Mouse (Mus musculus) heart, embryonic 15.5 days (tissue): ENCODE data around the gene Erc2. TPM values are rescaled to one million over a fixed set of nuclear protein-coding genes. Genes with fewer than 3 reads are reported as not detected.

Experiments used
- ATAC-seq: fragments of 200-750 bp; cut with Nextera tagmentation; replicated peaks from 2 replicates; pipeline ENCODE4 v1.8.0; 2017; ENCODE audit warnings: low read depth, moderate TSS enrichment; ENCODE audit not compliant: insufficient number of reproducible peaks, insufficient read depth, low FRiP score
- H3K27ac ChIP-seq: fragments of 300-500 bp; sonication (generic); 2 replicates; pipeline ENCODE4 v1.5.1; 2015; ENCODE audit warnings: mild to moderate bottlenecking, inconsistent platforms
- H3K27me3 ChIP-seq: fragments of 300-500 bp; sonication (generic); 2 replicates; pipeline ENCODE4 v1.6.1; 2015; ENCODE audit warnings: inconsistent platforms
- H3K36me3 ChIP-seq: fragments of 300-500 bp; sonication (generic); 2 replicates; pipeline ENCODE4 v1.6.1; 2015; ENCODE audit warnings: mild to moderate bottlenecking, inconsistent platforms
- H3K4me1 ChIP-seq: fragments of 300-500 bp; sonication (generic); replicated peaks from 2 replicates; pipeline ENCODE4 v1.6.1; 2015; ENCODE audit warnings: inconsistent platforms
- H3K4me2 ChIP-seq: fragments of 300-500 bp; sonication (generic); 2 replicates; pipeline ENCODE4 v1.6.1; 2015; ENCODE audit warnings: inconsistent platforms, mild to moderate bottlenecking, moderate library complexity
- H3K4me3 ChIP-seq: fragments of 300-500 bp; sonication (generic); 2 replicates; pipeline ENCODE4 v1.5.1; 2015; ENCODE audit warnings: mild to moderate bottlenecking, inconsistent platforms
- H3K9ac ChIP-seq: fragments of 300-500 bp; sonication (generic); 2 replicates; pipeline ENCODE4 v1.6.1; 2015; ENCODE audit warnings: mild to moderate bottlenecking, inconsistent platforms
- H3K9me3 ChIP-seq: fragments of 300-500 bp; sonication (generic); replicated peaks from 2 replicates; pipeline ENCODE4 v1.6.1; 2016; ENCODE audit warnings: inconsistent platforms
- WGBS: fragments of 180-500 bp; shearing (Covaris S2); methylation state at CpG from one replicate; pipeline ENCODE4 v1.1.7; 2015; ENCODE audit warnings: mixed read lengths; 5-methylcytosine and 5-hydroxymethylcytosine counted together
- polyA plus RNA-seq: library from polyadenylated mRNA; unstranded; fragments of >200 nt; fragmentation: Nextera tagmentation; extraction: Ambion mirVana; gene quantifications from 2 replicates; pipeline ENCODE4 v1.2.1, GENCODE M21; 2015

Gene Erc2
- polyA plus RNA-seq, 1 experiment from 2014 or later: 2.2 TPM

DNA sequence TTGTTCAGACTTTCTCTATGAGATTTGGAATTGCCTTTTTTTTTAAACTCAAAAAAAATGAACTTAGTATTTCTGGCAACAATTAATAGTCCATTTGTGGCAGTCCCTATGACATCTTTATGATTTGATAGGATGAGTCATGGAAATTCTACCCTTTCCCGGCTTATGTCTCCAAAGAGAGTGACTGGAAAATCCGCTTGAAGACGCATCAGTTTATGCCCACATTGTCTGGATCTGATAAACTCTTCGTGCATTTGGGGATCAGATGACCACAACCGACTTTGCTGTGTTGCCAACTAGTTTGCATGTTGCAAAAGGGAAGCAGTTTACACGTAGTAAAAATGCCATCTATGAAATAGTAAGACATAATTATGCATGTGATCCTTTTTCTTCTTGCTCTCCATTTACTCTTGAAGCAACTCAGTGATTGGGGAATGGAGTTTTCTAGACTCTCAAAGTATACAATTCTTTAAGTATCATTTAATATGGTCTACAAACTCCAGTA lies 215.4 kb downstream of the Erc2 start:
- no peaks in the 10 kb centered on the region for H3K4me1 ChIP-seq
- H3K9ac ChIP-seq: no peak overlapping the region
- H3K36me3 ChIP-seq: no peaks in the 10 kb centered on the region
- no peaks in the 10 kb centered on the region for H3K27me3 ChIP-seq
- 76% methylated on average over 6 of the region's 6 CpGs for WGBS
- no peak overlapping the region for H3K4me2 ChIP-seq
- no peak overlapping the region for H3K4me3 ChIP-seq
- no peaks in the 10 kb centered on the region for H3K9me3 ChIP-seq
- no peak overlapping the region for H3K27ac ChIP-seq
- no peak for ATAC-seq

DNA sequence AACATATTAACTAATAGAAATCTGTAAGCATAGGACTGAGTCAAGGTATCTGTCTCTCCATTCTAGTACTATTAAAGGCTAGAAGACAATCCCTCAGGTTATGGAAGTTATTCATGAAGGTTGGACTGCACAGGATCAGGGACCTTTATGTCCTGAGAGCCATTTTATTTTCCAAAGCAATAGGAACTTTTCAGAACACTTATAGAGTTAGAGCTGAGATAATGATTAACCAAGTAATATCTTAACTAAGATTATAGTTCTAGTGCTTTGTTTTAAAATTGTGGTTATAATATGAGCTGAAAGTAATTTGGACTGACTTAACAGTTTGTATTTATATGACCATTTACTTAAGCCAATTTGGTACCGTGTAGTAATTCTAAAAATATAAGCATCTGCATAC lies 217.9 kb downstream of the Erc2 start:
- Histone ChIP-seq H3K9me3 (no peaks in the 10 kb centered on the region), H3K9ac (no peak overlapping the region), H3K4me2 (no peak overlapping the region), H3K36me3 (no peaks in the 10 kb centered on the region), H3K27ac (no peak overlapping the region), H3K27me3 (no peaks in the 10 kb centered on the region), H3K4me1 (no peaks in the 10 kb centered on the region), H3K4me3 (no peak overlapping the region)
- ATAC-seq: no peak
- 77% methylated on average over 1 of the region's 1 CpGs for WGBS

DNA sequence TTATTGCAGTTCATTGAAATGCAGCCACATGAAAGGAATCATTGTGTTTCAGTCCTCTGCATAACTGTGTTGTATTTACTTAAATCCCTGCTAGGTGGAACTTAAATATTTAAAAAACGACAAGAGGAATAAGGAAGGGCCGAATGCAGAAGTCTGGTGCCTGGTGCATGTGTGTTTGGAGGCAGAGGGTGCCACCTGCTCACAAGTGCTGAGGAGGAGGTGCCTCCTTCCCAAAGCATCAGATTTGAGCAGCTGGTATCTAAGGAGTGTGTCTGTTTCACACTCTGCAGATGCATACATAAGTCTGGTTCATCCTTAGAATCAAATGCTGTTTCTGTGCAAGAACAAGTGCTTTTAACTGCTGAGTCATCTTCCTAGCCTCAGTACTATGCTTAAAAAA lies 224.6 kb downstream of the Erc2 start:
- Histone ChIP-seq H3K36me3 (no peaks in the 10 kb centered on the region), H3K27me3 (no peaks in the 10 kb centered on the region), H3K9me3 (no peaks in the 10 kb centered on the region), H3K27ac (no peak overlapping the region), H3K4me2 (no peak overlapping the region), H3K4me1 (no peaks in the 10 kb centered on the region), H3K4me3 (no peak overlapping the region), H3K9ac (no peak overlapping the region)
- ATAC-seq: no peak
- 59% methylated on average over 2 of the region's 2 CpGs for WGBS

DNA sequence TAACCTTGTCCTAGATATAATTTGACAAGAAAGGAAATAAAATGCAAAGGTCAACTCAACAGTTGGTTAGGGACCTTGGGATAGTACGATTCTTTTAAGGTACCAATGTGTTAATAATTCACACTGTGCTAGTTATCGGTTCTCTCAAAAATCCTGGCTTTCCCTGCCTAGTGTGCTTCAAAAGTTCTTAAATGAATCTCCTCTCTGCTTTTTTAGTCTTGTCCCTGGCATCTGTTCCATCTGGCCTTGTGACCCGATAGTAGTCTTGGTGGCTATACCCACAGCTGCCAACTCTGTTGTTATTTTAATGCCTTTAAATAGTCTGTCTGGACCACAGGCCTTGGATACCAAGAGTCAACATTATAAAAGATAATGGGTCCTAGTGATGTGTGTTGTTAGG lies 225.1 kb downstream of the Erc2 start:
- Histone ChIP-seq H3K4me3 (no peak overlapping the region), H3K36me3 (no peaks in the 10 kb centered on the region), H3K9ac (no peak overlapping the region), H3K27ac (no peak overlapping the region), H3K4me1 (no peaks in the 10 kb centered on the region), H3K4me2 (no peak overlapping the region), H3K9me3 (no peaks in the 10 kb centered on the region), H3K27me3 (no peaks in the 10 kb centered on the region)
- WGBS: 65% methylated on average over 3 of the region's 3 CpGs
- no peak for ATAC-seq

DNA sequence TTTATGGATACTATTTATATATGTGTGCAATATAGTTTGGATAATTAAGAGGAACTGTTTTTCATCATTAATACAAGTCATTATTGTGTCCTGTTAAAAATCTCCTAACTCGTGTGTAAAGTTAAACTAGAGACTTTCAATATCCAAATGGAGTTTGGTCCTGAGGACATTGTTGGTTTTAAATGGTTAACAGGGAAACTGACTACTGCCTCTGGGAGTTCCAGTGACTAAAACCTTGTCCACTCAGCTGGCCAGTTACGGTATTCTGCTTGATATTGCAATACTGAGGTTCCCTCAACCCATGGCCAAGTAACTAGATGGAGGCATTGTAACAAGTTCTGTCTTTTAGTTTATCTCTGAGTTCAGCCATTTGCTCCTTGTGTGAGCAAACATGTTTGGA lies 229.0 kb downstream of the Erc2 start:
- Histone ChIP-seq H3K4me2 (no peak overlapping the region), H3K4me3 (no peak overlapping the region), H3K9me3 (no peaks in the 10 kb centered on the region), H3K9ac (no peak overlapping the region), H3K27ac (no peak overlapping the region), H3K27me3 (no peaks in the 10 kb centered on the region), H3K36me3 (no peaks in the 10 kb centered on the region), H3K4me1 (no peaks in the 10 kb centered on the region)
- no peak for ATAC-seq
- 80% methylated on average over 2 of the region's 2 CpGs for WGBS

DNA sequence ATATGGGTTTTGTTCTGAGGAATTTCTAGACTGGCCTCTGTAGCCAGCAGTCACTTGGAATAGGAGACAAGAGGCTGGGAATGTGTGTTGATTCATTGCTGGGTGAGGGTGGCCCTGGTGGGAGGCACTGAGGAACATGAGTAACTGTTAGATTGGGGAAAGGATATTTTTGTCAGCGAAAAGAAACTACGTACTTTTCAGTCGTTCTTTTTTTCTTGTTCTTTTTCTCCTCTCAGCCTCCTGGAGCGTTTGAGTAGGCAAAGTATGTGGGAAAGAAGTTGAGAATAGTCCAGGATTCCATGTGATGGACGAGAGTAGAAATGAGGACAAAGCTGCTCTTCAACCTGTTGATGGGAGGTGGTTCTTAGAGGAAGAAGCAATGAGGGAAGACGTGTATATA lies 230.4 kb downstream of the Erc2 start:
- Histone ChIP-seq H3K4me3 (no peak overlapping the region), H3K9me3 (no peaks in the 10 kb centered on the region), H3K27ac (no peak overlapping the region), H3K4me2 (no peak overlapping the region), H3K9ac (no peak overlapping the region), H3K27me3 (no peaks in the 10 kb centered on the region), H3K36me3 (no peaks in the 10 kb centered on the region), H3K4me1 (no peaks in the 10 kb centered on the region)
- 84% methylated on average over 6 of the region's 6 CpGs for WGBS
- ATAC-seq: no peak

DNA sequence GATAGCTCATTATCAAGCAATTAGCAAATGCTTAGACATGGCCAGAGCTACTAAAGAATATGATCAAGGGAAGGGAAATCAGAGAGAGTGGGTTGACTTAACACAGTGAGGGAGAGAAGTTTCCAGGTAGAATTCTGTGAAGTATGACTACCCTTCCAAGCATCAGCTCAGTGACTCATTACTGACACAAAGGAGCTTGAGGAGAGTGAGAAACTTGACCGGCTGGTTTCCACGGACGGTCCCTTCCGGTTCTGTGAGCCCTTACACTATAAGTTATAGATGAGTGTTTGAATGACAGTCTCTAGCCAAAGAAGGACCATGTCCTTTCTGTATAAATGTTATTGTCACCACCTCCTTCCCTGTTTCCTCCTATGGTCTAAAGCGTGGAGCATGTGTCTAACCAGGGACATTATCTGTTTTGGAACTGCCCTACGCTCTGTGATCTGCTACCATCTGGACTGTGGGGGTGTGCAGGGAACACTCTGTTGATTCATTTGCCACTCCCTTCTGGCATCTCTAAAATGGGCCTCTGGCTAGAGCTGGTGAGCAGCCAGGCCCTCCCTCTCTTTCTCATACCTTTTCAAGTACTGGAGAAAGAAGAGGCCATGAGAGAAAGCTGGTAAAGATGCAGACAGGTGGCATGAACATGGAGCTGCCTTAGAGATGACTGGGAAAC lies 238.3 kb downstream of the Erc2 start:
- no peak for ATAC-seq
- Histone ChIP-seq H3K9me3 (no peaks in the 10 kb centered on the region), H3K4me2 (no peak overlapping the region), H3K27ac (no peak overlapping the region), H3K36me3 (no peaks in the 10 kb centered on the region), H3K4me3 (no peak overlapping the region), H3K9ac (no peak overlapping the region), H3K27me3 (no peaks in the 10 kb centered on the region), H3K4me1 (no peaks in the 10 kb centered on the region)
- 84% methylated on average over 6 of the region's 6 CpGs for WGBS

DNA sequence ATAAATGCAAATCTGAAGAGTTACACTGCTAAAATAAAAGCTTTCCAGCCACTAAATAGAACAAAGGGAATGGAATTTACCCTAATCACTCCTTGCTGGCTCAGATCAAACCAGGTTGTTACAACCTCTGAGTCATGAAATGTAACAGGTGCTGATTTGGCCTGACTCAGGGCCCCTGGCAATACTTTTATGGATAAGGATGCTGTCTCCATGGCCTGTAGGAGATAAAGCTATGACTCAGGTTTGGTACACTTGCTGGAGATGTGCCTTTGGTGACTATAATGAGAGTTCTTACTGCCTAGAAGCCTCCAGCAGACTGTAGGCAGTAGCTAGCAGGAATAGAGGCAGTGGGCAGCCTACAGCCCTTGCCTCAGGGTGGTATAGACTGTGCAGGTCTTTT lies 240.1 kb downstream of the Erc2 start:
- no peaks in the 10 kb centered on the region for H3K36me3 ChIP-seq
- ATAC-seq: no peak
- H3K27ac ChIP-seq: no peak overlapping the region

DNA sequence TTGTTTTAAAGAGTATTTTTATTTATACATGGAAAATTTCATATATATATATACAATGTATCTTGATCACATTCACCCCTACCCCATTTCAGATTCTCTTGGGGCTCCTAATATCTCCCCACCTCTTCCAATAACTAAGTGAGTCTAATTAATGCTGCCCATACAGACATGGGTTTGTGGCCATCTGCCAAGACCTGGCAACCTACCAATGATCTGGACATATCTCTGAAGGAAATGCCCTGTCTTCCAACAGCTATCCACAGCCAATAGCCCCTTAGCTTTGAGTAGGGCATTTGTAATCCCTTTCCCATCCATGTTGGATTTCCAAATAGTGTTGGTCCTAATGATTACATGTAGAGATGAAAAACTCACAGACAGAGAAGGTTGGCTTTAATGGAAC lies 245.2 kb downstream of the Erc2 start:
- no peaks in the 10 kb centered on the region for H3K27me3 ChIP-seq
- no peak overlapping the region for H3K27ac ChIP-seq
- ATAC-seq: no peak

More for the DNA sequence above, 240.1 kb downstream of the Erc2 start:
- no peaks in the 10 kb centered on the region for H3K4me1 ChIP-seq
- H3K4me3 ChIP-seq: no peak overlapping the region
- no peak overlapping the region for H3K4me2 ChIP-seq
- H3K9ac ChIP-seq: no peak overlapping the region
- no peaks in the 10 kb centered on the region for H3K27me3 ChIP-seq
- H3K9me3 ChIP-seq: no peaks in the 10 kb centered on the region

DNA sequence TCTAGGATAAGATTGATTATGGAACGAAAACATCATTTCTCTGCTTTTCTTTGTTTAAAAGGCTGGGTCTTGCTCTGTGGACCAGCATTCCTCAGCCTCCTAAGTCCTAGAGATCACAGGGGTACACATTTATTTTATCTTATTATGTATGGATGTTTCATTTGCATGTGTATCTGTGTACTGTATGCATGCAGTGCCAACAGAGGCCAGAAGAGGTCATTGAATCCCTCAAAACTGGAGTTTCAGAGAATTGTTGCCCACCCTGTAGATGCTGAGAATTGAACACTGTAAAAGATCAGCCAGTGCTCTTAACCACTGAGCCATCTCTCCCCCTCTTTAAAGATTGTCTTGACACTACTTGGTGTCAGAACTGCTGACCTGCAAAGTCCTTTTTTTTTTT lies 251.4 kb downstream of the Erc2 start:
- H3K4me2 ChIP-seq: no peak overlapping the region
- no peak overlapping the region for H3K27ac ChIP-seq
- no peaks in the 10 kb centered on the region for H3K36me3 ChIP-seq
- H3K9me3 ChIP-seq: no peaks in the 10 kb centered on the region
- H3K27me3 ChIP-seq: no peaks in the 10 kb centered on the region
- H3K4me1 ChIP-seq: no peaks in the 10 kb centered on the region
- no peak overlapping the region for H3K9ac ChIP-seq
- 89% methylated on average over 1 of the region's 1 CpGs for WGBS
- H3K4me3 ChIP-seq: no peak overlapping the region
- ATAC-seq: no peak

More for the DNA sequence above, 245.2 kb downstream of the Erc2 start:
- Histone ChIP-seq H3K4me3 (no peak overlapping the region), H3K9ac (no peak overlapping the region), H3K4me2 (no peak overlapping the region), H3K4me1 (no peaks in the 10 kb centered on the region), H3K36me3 (no peaks in the 10 kb centered on the region), H3K9me3 (no peaks in the 10 kb centered on the region)

DNA sequence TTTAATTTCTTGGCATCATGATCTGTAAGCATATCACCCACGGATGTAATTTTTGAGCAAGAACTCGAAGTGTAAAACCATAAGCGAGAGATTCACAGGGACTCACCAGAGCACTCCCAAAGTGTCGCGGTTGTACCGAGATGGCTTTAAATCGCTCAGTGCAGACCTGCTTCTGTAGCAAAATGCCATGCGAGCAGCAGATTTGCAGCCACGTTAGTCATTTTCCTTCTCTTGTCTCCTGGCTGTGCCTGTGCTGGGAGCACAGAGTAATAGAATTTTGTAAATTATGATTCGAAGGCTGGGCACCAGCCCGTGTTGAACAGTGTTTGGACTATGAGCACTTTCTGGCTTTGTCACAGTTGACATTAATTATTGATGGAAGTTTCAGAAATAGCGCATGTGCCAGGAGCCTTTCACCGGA lies 253.8 kb downstream of the Erc2 start:
- no peak for ATAC-seq
- Histone ChIP-seq H3K27me3 (no peaks in the 10 kb centered on the region), H3K4me3 (no peak overlapping the region), H3K4me2 (no peak overlapping the region), H3K4me1 (no peaks in the 10 kb centered on the region), H3K9ac (no peak overlapping the region), H3K9me3 (no peaks in the 10 kb centered on the region), H3K27ac (no peak overlapping the region), H3K36me3 (no peaks in the 10 kb centered on the region)
- 82% methylated on average over 13 of the region's 13 CpGs for WGBS

DNA sequence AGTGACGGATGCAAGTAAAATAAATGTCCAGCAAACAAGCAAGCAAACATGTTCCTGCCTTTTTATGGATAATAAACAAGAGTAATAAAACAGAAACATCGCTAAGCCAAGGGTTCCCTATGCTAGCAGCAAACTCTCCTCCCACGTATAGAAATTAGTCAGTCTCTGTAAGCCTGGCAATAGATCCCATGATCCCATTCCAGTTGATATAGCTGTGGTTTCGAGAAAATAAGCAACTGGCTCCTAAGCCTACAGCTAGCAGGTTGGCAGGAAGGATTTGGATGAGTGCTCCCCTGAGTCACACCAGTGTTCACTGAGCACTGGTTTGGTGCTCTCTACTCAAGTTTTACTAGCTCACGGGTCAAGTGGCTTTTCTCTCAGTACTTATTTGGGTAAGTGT lies 259.7 kb downstream of the Erc2 start:
- no peak for ATAC-seq
- 80% methylated on average over 5 of the region's 5 CpGs for WGBS
- no peak overlapping the region for H3K4me3 ChIP-seq

More for the DNA sequence above, 259.7 kb downstream of the Erc2 start:
- no peak overlapping the region for H3K9ac ChIP-seq
- no peaks in the 10 kb centered on the region for H3K4me1 ChIP-seq
- H3K4me2 ChIP-seq: no peak overlapping the region
- no peak overlapping the region for H3K27ac ChIP-seq
- H3K9me3 ChIP-seq: no peaks in the 10 kb centered on the region
- no peaks in the 10 kb centered on the region for H3K27me3 ChIP-seq
- H3K36me3 ChIP-seq: no peaks in the 10 kb centered on the region
